Comparison of ENCODE assay signal across 18 mouse cellular contexts in genomic region chr8:103361713-103362112, GRCm38 (mm10).
DNase-seq lines count a peak whose midpoint lies in the region; ATAC-seq lines count a peak whose summit lies in the region.
"Had no signal": no experiment of that assay in that cellular context is flagged by ENCODE, and none has a peak within 500 bp of the region (broad histone marks: within the 10 kb centered on the region; RNA-seq: fewer than 3 reads in every experiment).

No protein-coding gene starts in this region.

- H3K4me3 ChIP-seq in lung, embryonic 15.5 days: no peak overlapping the region
- H3K4me3 ChIP-seq in forebrain, embryonic 15.5 days: no peak overlapping the region
- H3K4me3 ChIP-seq: embryonic facial prominence, embryonic 13.5 days; midbrain, embryonic 15.5 days had no signal

- WGBS in lung, embryonic 15.5 days: 40% methylated on average over 3 of the region's 3 CpGs
- WGBS in forebrain, embryonic 15.5 days: 53% methylated on average over 3 of the region's 3 CpGs

- no peaks in the 10 kb centered on the region for H3K27me3 ChIP-seq in lung, embryonic 15.5 days
- no peaks in the 10 kb centered on the region for H3K27me3 ChIP-seq in forebrain, embryonic 15.5 days
- H3K27me3 ChIP-seq: embryonic facial prominence, embryonic 13.5 days; midbrain, embryonic 15.5 days had no signal

- H3K4me1 ChIP-seq in lung, embryonic 15.5 days: 0 out of 2 replicates have a peak, but pooled peaks cover 3% of the 10 kb centered on the region
- no peaks in the 10 kb centered on the region for H3K4me1 ChIP-seq in forebrain, embryonic 15.5 days
- H3K4me1 ChIP-seq: midbrain, embryonic 15.5 days had no signal

- H3K27ac ChIP-seq in lung, embryonic 15.5 days: no peak overlapping the region
- H3K27ac ChIP-seq in forebrain, embryonic 15.5 days (replicated peaks): no peak overlapping the region
- H3K27ac ChIP-seq: embryonic facial prominence, embryonic 13.5 days; midbrain, embryonic 15.5 days; stomach, postnatal 0 days had no signal

- no peaks in the 10 kb centered on the region for H3K36me3 ChIP-seq in lung, embryonic 15.5 days
- no peaks in the 10 kb centered on the region for H3K36me3 ChIP-seq in forebrain, embryonic 15.5 days
- H3K36me3 ChIP-seq: embryonic facial prominence, embryonic 13.5 days; midbrain, embryonic 15.5 days had no signal

- no peaks in the 10 kb centered on the region for H3K9me3 ChIP-seq in lung, embryonic 15.5 days
- H3K9me3 ChIP-seq in forebrain, embryonic 15.5 days: no peaks in the 10 kb centered on the region
- H3K9me3 ChIP-seq: embryonic facial prominence, embryonic 13.5 days; midbrain, embryonic 15.5 days had no signal

- peak; percentile 8 for DNase-seq in embryo, embryonic 11.5 days (ENCODE audit: low read depth, low spot score)
- no peak for DNase-seq in embryo, embryonic 11 days
- no peak for DNase-seq in lung, adult 18-20 months
- DNase-seq in cerebellum, postnatal 36 days: peak; percentile 6
- peak; percentile 31 for DNase-seq in mesoderm, embryonic 11.5 days (ENCODE audit: low read depth, low spot score)
- DNase-seq in kidney, postnatal 36 days: no peak
- DNase-seq: adrenal gland, adult 8-10 months; B cell, adult 2 months; gastrocnemius, postnatal 36 days; kidney, adult 9 months; thymus, postnatal 25 days had no signal

- H3K9ac ChIP-seq in lung, embryonic 15.5 days: no peak overlapping the region
- H3K9ac ChIP-seq in forebrain, embryonic 15.5 days (replicated peaks): no peak overlapping the region
- H3K9ac ChIP-seq: embryonic facial prominence, embryonic 13.5 days; midbrain, embryonic 15.5 days had no signal

- H3K4me2 ChIP-seq in lung, embryonic 15.5 days: no peak overlapping the region
- H3K4me2 ChIP-seq in forebrain, embryonic 15.5 days (replicated peaks): no peak overlapping the region
- H3K4me2 ChIP-seq: embryonic facial prominence, embryonic 13.5 days; heart, embryonic 11.5 days; midbrain, embryonic 15.5 days had no signal

- ATAC-seq in lung, embryonic 15.5 days (ENCODE audit: borderline replicate concordance, extremely low read depth, low FRiP score, low TSS enrichment): peak; percentile 65; the same call in 1 of the 2 replicates
- ATAC-seq in forebrain, embryonic 15.5 days (replicated peaks): no peak
- ATAC-seq: inflammation-experienced regulatory T-cells, adult 6 months; midbrain, embryonic 15.5 days had no signal

Comparison
In these comparisons a context has a peak if more than half of its experiments do, and no peak if none do; other contexts are left out.
1. DNase-seq: peak in embryo, embryonic 11.5 days (single experiment), cerebellum, postnatal 36 days (2 of 2) and mesoderm, embryonic 11.5 days (single experiment); none in embryo, embryonic 11 days (single experiment), lung, adult 18-20 months (0 of 2) and kidney, postnatal 36 days (0 of 2).